Mouse (Mus musculus) midbrain, embryonic 11.5 days (tissue): ENCODE measurements around the gene Fxyd3. TPM values are rescaled to one million over a fixed set of nuclear protein-coding genes. Genes with fewer than 3 reads are reported as not detected.

Source experiments
- ATAC-seq: fragments of 200-750 bp; cut with Nextera tagmentation; 2 replicates; pipeline ENCODE4 v1.8.0; 2017; ENCODE audit warnings: moderate TSS enrichment, moderate library complexity; ENCODE audit not compliant: low FRiP score
- DNase-seq: peaks from one replicate; pipeline ENCODE4 v3.0.0; 2015; ENCODE audit warnings: low spot score; ENCODE audit errors: missing footprints
- H3K27ac ChIP-seq: fragments of 300-500 bp; sonication (generic); 2 replicates; pipeline ENCODE4 v1.5.1; 2014; ENCODE audit warnings: low read depth, low read length
- H3K27me3 ChIP-seq: fragments of 300-500 bp; sonication (generic); 2 replicates; pipeline ENCODE4 v1.6.1; 2014; ENCODE audit warnings: mild to moderate bottlenecking, low read length, moderate library complexity, mixed read lengths; ENCODE audit not compliant: control insufficient read depth, insufficient read depth
- H3K36me3 ChIP-seq: fragments of 300-500 bp; sonication (generic); 2 replicates; pipeline ENCODE4 v1.6.1; 2014; ENCODE audit warnings: mild to moderate bottlenecking, low read length, moderate library complexity, mixed read lengths; ENCODE audit not compliant: control insufficient read depth, insufficient read depth
- H3K4me1 ChIP-seq: fragments of 300-500 bp; sonication (generic); 2 replicates; pipeline ENCODE4 v1.6.1; 2014; ENCODE audit warnings: low read length; ENCODE audit not compliant: control insufficient read depth, insufficient read depth
- H3K4me2 ChIP-seq: fragments of 300-500 bp; sonication (generic); 2 replicates; pipeline ENCODE4 v1.6.1; 2014; ENCODE audit warnings: mild to moderate bottlenecking, moderate library complexity
- H3K4me3 ChIP-seq: fragments of 300-500 bp; sonication (generic); 2 replicates; pipeline ENCODE4 v1.5.1; 2014; ENCODE audit warnings: low read depth, low read length
- H3K9ac ChIP-seq: fragments of 300-500 bp; sonication (generic); 2 replicates; pipeline ENCODE4 v1.6.1; 2014; ENCODE audit warnings: low read length
- H3K9me3 ChIP-seq: fragments of 300-500 bp; sonication (generic); 2 replicates; pipeline ENCODE4 v1.6.1; 2016; ENCODE audit warnings: low read length; ENCODE audit not compliant: control insufficient read depth
- WGBS: fragments of 180-500 bp; shearing (Covaris S2); extraction: QIAGEN DNeasy Blood & Tissue Kit; methylation state at CpG from one replicate; pipeline ENCODE4 v1.1.7; 2014; 5-methylcytosine and 5-hydroxymethylcytosine counted together
- polyA plus RNA-seq: library from polyadenylated mRNA; unstranded; fragments of >200 nt; fragmentation: Nextera tagmentation; extraction: Ambion mirVana; gene quantifications from 2 replicates; pipeline ENCODE4 v1.2.1, GENCODE M21; 2014

The Fxyd3 gene
- polyA plus RNA-seq, 1 experiment from 2014 or later, result 2.3 TPM

GRCm38 (mm10) chr7:31089721-31090120 lies 13.2 kb upstream of the Fxyd3 start:
- 93% methylated on average over 2 of the region's 2 CpGs for WGBS
- Histone ChIP-seq H3K9me3 (no peaks in the 10 kb centered on the region), H3K4me2 (no peak overlapping the region), H3K36me3 (no peaks in the 10 kb centered on the region), H3K9ac (no peak overlapping the region), H3K27ac (no peak overlapping the region), H3K4me3 (no peak overlapping the region), H3K4me1 (peaks cover 4% of the 10 kb centered on the region; the same call in 1 of the 2 replicates), H3K27me3 (no peaks in the 10 kb centered on the region)
- DNase-seq (no peak), ATAC-seq (no peak)

GRCm38 (mm10) chr7:31088206-31088605 lies 11.7 kb upstream of the Fxyd3 start:
- no peak overlapping the region for H3K4me2 ChIP-seq
- no peaks in the 10 kb centered on the region for H3K9me3 ChIP-seq
- no peak for DNase-seq
- H3K27me3 ChIP-seq, result no peaks in the 10 kb centered on the region
- no peak for ATAC-seq
- no peaks in the 10 kb centered on the region for H3K36me3 ChIP-seq
- no peak overlapping the region for H3K4me3 ChIP-seq
- no peak overlapping the region for H3K27ac ChIP-seq
- H3K9ac ChIP-seq, result no peak overlapping the region
- 67% methylated on average over 3 of the region's 3 CpGs for WGBS
- H3K4me1 ChIP-seq, result peaks cover 4% of the 10 kb centered on the region; the same call in 1 of the 2 replicates

GRCm38 (mm10) chr7:31087262-31087661 lies 10.8 kb upstream of the Fxyd3 start:
- WGBS, result 83% methylated on average over 2 of the region's 2 CpGs
- H3K27ac ChIP-seq, result no peak overlapping the region

GRCm38 (mm10) chr7:31086175-31086755 lies 9.8 kb upstream of the Fxyd3 start:
- peaks cover 4% of the 10 kb centered on the region; the same call in 1 of the 2 replicates for H3K4me1 ChIP-seq
- H3K27ac ChIP-seq, result no peak overlapping the region
- 92% methylated on average over 9 of the region's 9 CpGs for WGBS
- ATAC-seq (no peak), DNase-seq (no peak)
- H3K4me2 ChIP-seq, result no peak overlapping the region
- H3K4me3 ChIP-seq, result no peak overlapping the region
- H3K27me3 ChIP-seq, result no peaks in the 10 kb centered on the region
- H3K9ac ChIP-seq, result no peak overlapping the region
- H3K9me3 ChIP-seq, result no peaks in the 10 kb centered on the region
- no peaks in the 10 kb centered on the region for H3K36me3 ChIP-seq

More at GRCm38 (mm10) chr7:31087262-31087661, 10.8 kb upstream of the Fxyd3 start:
- Histone ChIP-seq H3K9ac (no peak overlapping the region), H3K36me3 (no peaks in the 10 kb centered on the region), H3K27me3 (no peaks in the 10 kb centered on the region), H3K4me2 (no peak overlapping the region), H3K4me1 (peaks cover 4% of the 10 kb centered on the region; the same call in 1 of the 2 replicates), H3K9me3 (no peaks in the 10 kb centered on the region), H3K4me3 (no peak overlapping the region)
- no peak for DNase-seq
- no peak for ATAC-seq

GRCm38 (mm10) chr7:31085171-31085570 lies 8.7 kb upstream of the Fxyd3 start:
- WGBS, result 33% methylated on average over 3 of the region's 3 CpGs
- Histone ChIP-seq H3K4me3 (no peak overlapping the region), H3K27me3 (no peaks in the 10 kb centered on the region), H3K9me3 (no peaks in the 10 kb centered on the region), H3K4me1 (peaks cover 4% of the 10 kb centered on the region; the same call in 1 of the 2 replicates), H3K4me2 (no peak overlapping the region), H3K9ac (no peak overlapping the region), H3K36me3 (no peaks in the 10 kb centered on the region), H3K27ac (no peak overlapping the region)
- DNase-seq (no peak), ATAC-seq (no peak)

GRCm38 (mm10) chr7:31084140-31084539 lies 7.6 kb upstream of the Fxyd3 start:
- H3K9ac ChIP-seq, result no peak overlapping the region
- peaks cover 4% of the 10 kb centered on the region; the same call in 1 of the 2 replicates for H3K4me1 ChIP-seq
- no peak overlapping the region for H3K4me3 ChIP-seq
- ATAC-seq, result no peak
- WGBS, result 64% methylated on average over 9 of the region's 9 CpGs
- no peak overlapping the region for H3K4me2 ChIP-seq
- H3K9me3 ChIP-seq, result no peaks in the 10 kb centered on the region
- H3K27ac ChIP-seq, result no peak overlapping the region
- H3K27me3 ChIP-seq, result no peaks in the 10 kb centered on the region
- H3K36me3 ChIP-seq, result no peaks in the 10 kb centered on the region
- no peak for DNase-seq

- WGBS, result 61% methylated on average over 14 of the region's 14 CpGs
- ATAC-seq (0 out of 2 replicates have a peak, but pooled peaks have one; percentile 22), DNase-seq (no peak)
- Histone ChIP-seq H3K36me3 (no peaks in the 10 kb centered on the region), H3K4me2 (no peak overlapping the region), H3K4me3 (no peak overlapping the region), H3K27me3 (no peaks in the 10 kb centered on the region), H3K9me3 (no peaks in the 10 kb centered on the region), H3K9ac (no peak overlapping the region), H3K4me1 (peaks cover 4% of the 10 kb centered on the region; the same call in 1 of the 2 replicates), H3K27ac (no peak overlapping the region)
Measured at GRCm38 (mm10) chr7:31082831-31083588, 6.5 kb upstream of the Fxyd3 start.

GRCm38 (mm10) chr7:31082106-31082505 lies 5.6 kb upstream of the Fxyd3 start:
- no peak overlapping the region for H3K9ac ChIP-seq
- no peak for ATAC-seq

GRCm38 (mm10) chr7:31081106-31081505 lies 4.6 kb upstream of the Fxyd3 start:
- no peak overlapping the region for H3K4me3 ChIP-seq
- no peaks in the 10 kb centered on the region for H3K9me3 ChIP-seq
- no peaks in the 10 kb centered on the region for H3K36me3 ChIP-seq
- H3K4me2 ChIP-seq, result no peak overlapping the region
- DNase-seq (no peak), ATAC-seq (no peak)
- H3K4me1 ChIP-seq, result peaks cover 4% of the 10 kb centered on the region; the same call in 1 of the 2 replicates
- no peak overlapping the region for H3K27ac ChIP-seq
- H3K27me3 ChIP-seq, result no peaks in the 10 kb centered on the region
- H3K9ac ChIP-seq, result no peak overlapping the region
- WGBS, result 61% methylated on average over 1 of the region's 1 CpGs

More at GRCm38 (mm10) chr7:31082106-31082505, 5.6 kb upstream of the Fxyd3 start:
- Histone ChIP-seq H3K9me3 (no peaks in the 10 kb centered on the region), H3K4me2 (no peak overlapping the region), H3K27ac (no peak overlapping the region), H3K4me3 (no peak overlapping the region), H3K27me3 (no peaks in the 10 kb centered on the region), H3K4me1 (peaks cover 4% of the 10 kb centered on the region; the same call in 1 of the 2 replicates), H3K36me3 (no peaks in the 10 kb centered on the region)
- no peak for DNase-seq
